Mouse (Mus musculus) liver, embryonic 14.5 days (tissue): ENCODE results near the gene Unc13d.

Experiments used
- CTCF ChIP-seq: IDR thresholded peaks from 2 replicates; pipeline ENCODE4 v1.5.1; 2016; ENCODE audit warnings: antibody characterized with exemption, low read depth, control low read depth
- EP300 ChIP-seq: IDR thresholded peaks from 2 replicates; pipeline ENCODE4 v1.6.1; 2016; ENCODE audit warnings: antibody characterized with exemption, low read depth

DNA sequence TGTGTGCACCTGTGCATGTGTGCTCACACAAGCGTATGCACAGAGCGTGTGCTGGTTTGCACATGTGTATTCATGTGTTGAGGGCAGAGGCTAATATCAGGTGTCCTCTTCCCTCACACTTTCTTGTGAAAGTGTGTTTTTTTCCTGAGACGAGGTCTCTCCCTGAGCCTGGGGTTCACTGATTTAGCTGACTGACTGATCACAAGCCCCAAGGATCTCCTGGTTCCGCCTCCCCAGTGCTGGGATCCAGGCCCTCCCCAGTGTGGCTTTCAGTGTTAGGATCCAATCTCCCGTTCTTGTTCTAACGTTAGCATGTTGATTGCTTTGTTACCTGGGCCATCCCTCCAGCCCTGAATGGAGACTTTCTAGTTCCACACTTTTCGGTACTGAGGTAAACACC, 23.1 kb upstream of the Unc13d start:
- no peak for TF ChIP-seq CTCF
- no peak for TF ChIP-seq EP300
